Mouse (Mus musculus) intestine, embryonic 15.5 days (tissue): ENCODE results near the gene Nppa. TPM values are rescaled to one million over a fixed set of nuclear protein-coding genes. Genes with fewer than 3 reads are reported as not detected.
A peak's percentile ranks its signal among the peaks of the same experiment; 100 is the strongest.
"Not testable (repeated sequence)": the region's sequence is repeated elsewhere in the genome, so short reads cannot be mapped to it uniquely, and the experiment has no call there.

Experiments
- ATAC-seq: fragments of 200-750 bp; cut with Nextera tagmentation; 2 replicates; pipeline ENCODE4 v1.8.0; 2017; ENCODE audit warnings: moderate TSS enrichment, moderate library complexity
- H3K27ac ChIP-seq: fragments of 300-500 bp; sonication (generic); 2 replicates; pipeline ENCODE4 v1.5.1; 2015; ENCODE audit warnings: mild to moderate bottlenecking, inconsistent platforms
- H3K27me3 ChIP-seq: fragments of 300-500 bp; sonication (generic); replicated peaks from 2 replicates; pipeline ENCODE4 v1.6.1; 2015; ENCODE audit warnings: inconsistent platforms
- H3K36me3 ChIP-seq: fragments of 300-500 bp; sonication (generic); 2 replicates; pipeline ENCODE4 v1.6.1; 2015; ENCODE audit warnings: inconsistent platforms
- H3K4me1 ChIP-seq: fragments of 300-500 bp; sonication (generic); replicated peaks from 2 replicates; pipeline ENCODE4 v1.6.1; 2015; ENCODE audit warnings: inconsistent platforms
- H3K4me2 ChIP-seq: fragments of 300-500 bp; sonication (generic); replicated peaks from 2 replicates; pipeline ENCODE4 v1.6.1; 2015; ENCODE audit warnings: mild to moderate bottlenecking, inconsistent platforms
- H3K4me3 ChIP-seq: fragments of 300-500 bp; sonication (generic); replicated peaks from 2 replicates; pipeline ENCODE4 v1.5.1; 2015; ENCODE audit warnings: inconsistent platforms
- H3K9ac ChIP-seq: fragments of 300-500 bp; sonication (generic); 2 replicates; pipeline ENCODE4 v1.6.1; 2015; ENCODE audit warnings: inconsistent platforms
- H3K9me3 ChIP-seq: fragments of 300-500 bp; sonication (generic); 2 replicates; pipeline ENCODE4 v1.6.1; 2016; ENCODE audit warnings: inconsistent platforms
- WGBS: fragments of 180-500 bp; shearing (Covaris S2); methylation state at CpG from one replicate; pipeline ENCODE4 v1.1.7; 2015; 5-methylcytosine and 5-hydroxymethylcytosine counted together
- polyA plus RNA-seq: library from polyadenylated mRNA; unstranded; fragments of >200 nt; fragmentation: Nextera tagmentation; extraction: Ambion mirVana; gene quantifications from 2 replicates; pipeline ENCODE4 v1.2.1, GENCODE M21; 2015

Gene Nppa
- polyA plus RNA-seq, 1 experiment from 2014 or later = not detected

DNA sequence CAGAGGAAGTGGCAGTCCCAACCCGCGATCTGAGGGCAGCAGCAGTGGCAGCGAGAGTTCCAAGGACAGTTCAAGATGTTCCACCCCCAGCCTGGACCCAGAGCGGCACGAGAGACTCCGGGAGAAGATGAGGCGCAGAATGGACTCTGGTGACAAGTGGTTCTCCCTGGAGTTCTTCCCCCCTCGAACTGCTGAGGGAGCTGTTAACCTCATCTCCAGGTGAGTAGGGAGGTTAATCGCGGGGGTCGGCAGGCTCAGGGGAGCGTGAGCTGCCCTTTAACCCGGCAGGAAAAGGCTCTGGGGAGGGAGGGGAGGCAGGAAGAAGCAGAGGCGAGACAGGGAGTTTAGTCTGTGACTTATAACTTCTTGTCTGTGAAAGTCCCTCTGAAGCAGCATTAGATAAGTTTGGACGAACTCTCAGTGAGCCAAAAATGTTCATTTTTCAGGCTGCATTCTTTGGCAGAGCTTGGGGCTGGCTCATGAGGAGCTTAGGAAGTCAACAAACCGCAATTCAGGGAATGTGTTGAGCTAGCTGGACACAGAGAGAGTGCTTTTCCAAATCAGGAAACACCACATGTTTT lies 41.2 kb downstream of the Nppa start:
- Histone ChIP-seq H3K9ac (peak overlapping the region; percentile 47), H3K4me1 (peaks cover 35% of the 10 kb centered on the region), H3K27me3 (no peaks in the 10 kb centered on the region), H3K36me3 (peaks cover 11% of the 10 kb centered on the region; the same call in 1 of the 2 replicates), H3K4me3 (peak overlapping the region; percentile 47), H3K27ac (peak overlapping the region; percentile 80), H3K4me2 (peak overlapping the region; percentile 88), H3K9me3 (no peaks in the 10 kb centered on the region)
- no peak for ATAC-seq
- WGBS = 2% methylated on average over 16 of the region's 16 CpGs

DNA sequence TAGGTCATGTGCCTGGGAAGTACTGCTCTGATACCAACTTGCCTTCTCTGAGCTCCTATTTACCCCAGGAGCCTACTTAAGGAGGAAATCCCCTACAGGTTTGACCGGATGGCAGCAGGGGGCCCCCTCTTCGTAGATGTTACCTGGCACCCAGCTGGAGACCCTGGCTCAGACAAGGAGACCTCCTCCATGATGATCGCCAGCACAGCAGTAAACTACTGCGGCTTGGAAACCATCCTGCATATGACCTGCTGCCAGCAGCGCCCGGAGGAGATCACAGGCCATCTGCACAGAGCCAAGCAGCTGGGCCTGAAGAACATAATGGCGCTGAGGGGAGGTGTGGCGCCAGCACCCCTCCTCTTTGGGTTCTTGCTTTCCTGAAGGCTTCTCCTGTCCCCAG lies 42.8 kb downstream of the Nppa start:
- H3K4me1 ChIP-seq = peaks cover 29% of the 10 kb centered on the region
- H3K27ac ChIP-seq, ATAC-seq, H3K9ac ChIP-seq, H3K9me3 ChIP-seq, H3K27me3 ChIP-seq, H3K4me2 ChIP-seq, H3K4me3 ChIP-seq: not testable (repeated sequence)
- 91% methylated on average over 8 of the region's 8 CpGs for WGBS
- peaks cover 15% of the 10 kb centered on the region for H3K36me3 ChIP-seq

DNA sequence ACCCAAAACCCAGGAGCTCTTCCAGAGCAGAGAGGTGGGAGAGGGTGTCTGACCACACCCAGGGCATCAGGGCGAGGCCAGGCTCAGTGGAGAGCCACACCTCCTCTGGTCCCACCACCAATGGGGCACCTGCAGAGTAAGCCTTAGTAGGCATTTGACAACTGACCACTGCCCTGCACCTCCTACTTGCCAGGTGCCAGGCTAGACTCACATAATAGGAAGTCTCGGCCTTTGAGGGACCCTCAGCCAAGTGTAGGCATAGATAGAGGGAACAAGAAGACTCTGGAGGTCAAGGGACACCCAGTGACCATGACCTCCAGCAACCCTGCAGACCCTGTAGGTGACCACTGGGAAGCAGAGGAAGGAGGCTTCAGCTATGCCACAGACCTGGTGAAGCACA lies 43.6 kb downstream of the Nppa start:
- Histone ChIP-seq H3K4me2 (no peak overlapping the region), H3K36me3 (peaks cover 16% of the 10 kb centered on the region), H3K9ac (no peak overlapping the region), H3K4me3 (no peak overlapping the region), H3K9me3 (no peaks in the 10 kb centered on the region), H3K27me3 (no peaks in the 10 kb centered on the region), H3K27ac (no peak overlapping the region), H3K4me1 (peaks cover 29% of the 10 kb centered on the region)
- 94% methylated on average over 2 of the region's 2 CpGs for WGBS
- no peak for ATAC-seq

DNA sequence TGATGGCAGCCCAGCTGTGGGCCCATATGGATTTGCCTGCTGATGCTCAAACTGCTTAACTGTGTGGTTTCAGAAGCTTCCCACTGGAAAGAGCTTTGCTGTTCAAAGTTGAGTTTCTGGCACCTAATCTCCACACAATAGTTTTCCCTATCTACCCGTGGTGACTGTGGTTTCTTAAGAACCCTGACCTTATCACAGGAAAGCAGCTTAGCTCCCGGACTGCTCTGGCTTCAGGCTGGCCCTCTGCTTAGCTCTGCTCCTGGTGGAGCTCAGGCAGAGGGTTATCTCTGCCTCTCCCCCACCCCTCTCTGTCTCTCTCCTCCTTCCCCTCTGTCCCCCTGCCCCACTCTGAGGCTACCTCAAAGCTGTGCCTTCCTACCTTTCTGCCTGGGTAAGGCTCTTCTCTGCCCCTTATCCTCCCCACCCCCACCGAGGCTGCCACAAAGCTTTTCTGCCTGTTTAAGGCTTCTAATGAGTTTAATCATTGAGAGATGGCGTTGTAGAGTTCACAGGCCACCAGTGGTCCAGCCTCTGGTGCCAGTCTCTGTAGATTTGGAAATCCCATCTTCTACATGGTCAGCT lies 46.0 kb downstream of the Nppa start:
- Histone ChIP-seq H3K9me3 (no peaks in the 10 kb centered on the region), H3K27me3 (no peaks in the 10 kb centered on the region), H3K4me3 (no peak overlapping the region), H3K4me2 (no peak overlapping the region), H3K27ac (no peak overlapping the region), H3K36me3 (peaks cover 28% of the 10 kb centered on the region), H3K4me1 (peaks cover 23% of the 10 kb centered on the region), H3K9ac (no peak overlapping the region)
- no peak for ATAC-seq
- WGBS = 45% methylated on average over 4 of the region's 4 CpGs

DNA sequence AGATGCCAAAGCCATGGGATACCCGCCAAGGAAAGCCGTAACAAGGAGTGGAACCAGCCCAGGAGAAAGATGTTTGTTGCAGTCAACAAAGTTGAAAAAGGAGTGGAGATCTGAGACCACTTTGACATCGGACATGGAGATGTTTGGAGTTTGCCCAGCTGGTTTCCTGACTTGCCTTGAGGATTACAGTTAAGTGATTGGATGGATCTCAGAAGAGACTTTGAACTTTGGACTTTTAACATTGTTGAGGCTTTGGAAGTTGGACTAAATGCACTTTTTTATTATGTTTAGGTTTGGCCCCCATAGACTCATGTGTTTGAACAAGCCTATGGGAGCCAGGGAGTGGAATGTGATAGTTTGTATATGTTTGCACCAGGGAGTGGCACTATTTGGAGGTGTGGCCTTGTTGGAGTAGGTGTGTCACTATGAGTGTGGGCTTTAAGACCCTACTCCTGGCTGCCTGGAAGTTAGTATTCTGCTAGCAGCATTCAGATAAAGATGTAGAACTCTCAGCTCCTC lies 49.9 kb downstream of the Nppa start:
- H3K4me2 ChIP-seq, H3K9me3 ChIP-seq, H3K4me3 ChIP-seq, H3K4me1 ChIP-seq, H3K27ac ChIP-seq, H3K27me3 ChIP-seq, H3K9ac ChIP-seq: not testable (repeated sequence)
- WGBS = 88% methylated on average over 3 of the region's 3 CpGs
- H3K36me3 ChIP-seq = peaks cover 47% of the 10 kb centered on the region
- ATAC-seq = peak; percentile 72

DNA sequence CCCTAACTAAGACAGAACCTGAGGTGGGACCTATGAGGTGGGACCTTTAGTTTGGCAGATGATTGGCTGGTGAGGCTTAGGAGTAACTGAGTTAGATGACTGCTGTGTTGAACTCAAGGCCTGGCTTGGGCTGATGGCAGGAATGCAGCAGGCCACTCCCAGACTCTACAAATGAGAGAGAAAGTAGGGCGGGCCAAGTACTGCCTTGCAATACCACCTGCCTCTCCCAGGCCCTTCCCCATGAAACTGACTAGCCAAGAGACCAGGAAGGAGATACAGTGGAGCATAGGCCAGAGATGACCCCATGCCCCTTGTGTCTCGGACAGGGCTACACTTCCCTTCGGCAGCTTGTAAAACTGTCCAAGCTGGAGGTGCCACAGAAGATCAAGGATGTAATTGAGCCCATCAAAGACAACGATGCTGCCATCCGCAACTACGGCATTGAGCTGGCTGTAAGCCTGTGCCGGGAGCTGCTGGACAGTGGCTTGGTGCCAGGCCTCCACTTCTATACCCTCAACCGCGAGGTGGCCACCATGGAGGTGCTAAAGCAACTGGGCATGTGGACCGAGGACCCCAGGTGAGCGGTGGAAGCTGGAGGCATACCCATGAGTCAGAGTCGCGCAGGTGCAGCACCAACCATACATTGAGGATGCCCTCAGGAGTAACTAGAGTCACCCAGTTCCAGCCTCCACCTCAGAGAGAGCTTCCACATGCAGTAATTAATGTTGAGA lies 50.7 kb downstream of the Nppa start:
- Histone ChIP-seq H3K9ac (no peak overlapping the region), H3K27ac (no peak overlapping the region), H3K27me3 (no peaks in the 10 kb centered on the region), H3K4me3 (no peak overlapping the region), H3K9me3 (no peaks in the 10 kb centered on the region), H3K4me2 (no peak overlapping the region), H3K36me3 (peaks cover 50% of the 10 kb centered on the region), H3K4me1 (0 out of 2 replicates have a peak, but pooled peaks cover 8% of the 10 kb centered on the region)
- 93% methylated on average over 13 of the region's 13 CpGs for WGBS
- ATAC-seq = peak; percentile 51

Other genes starting within 250 kb of the Nppa start
- gene Zfp984, start 190.9 kb upstream of the Nppa start, polyA plus RNA-seq = 10.8 and 11.9 TPM in 2 replicates
- 4.6 and 4.7 TPM in 2 replicates for gene Zfp933, start 152.4 kb upstream of the Nppa start, polyA plus RNA-seq
- 33.1 and 35.6 TPM in 2 replicates for gene Miip, start 131.9 kb upstream of the Nppa start, polyA plus RNA-seq
- 9.6 and 9.8 TPM in 2 replicates for gene Fv1, start 131.7 kb upstream of the Nppa start, polyA plus RNA-seq
- gene Mfn2, start 96.0 kb upstream of the Nppa start, polyA plus RNA-seq = 42.4 and 42.5 TPM in 2 replicates
- gene Plod1, start 64.0 kb upstream of the Nppa start, polyA plus RNA-seq = 38.0 and 38.8 TPM in 2 replicates
- gene 2510039O18Rik, start 59.8 kb upstream of the Nppa start, polyA plus RNA-seq = 17.5 and 18.4 TPM in 2 replicates
- gene Nppb, start 14.9 kb upstream of the Nppa start, polyA plus RNA-seq = not detected in 2 replicates
- gene Clcn6, start 38.1 kb downstream of the Nppa start, polyA plus RNA-seq = 4.7 and 4.9 TPM in 2 replicates
- 18.4 TPM in 2 replicates for gene Mthfr, start 38.4 kb downstream of the Nppa start, polyA plus RNA-seq
- 15.1 and 16.7 TPM in 2 replicates for gene Agtrap, start 87.3 kb downstream of the Nppa start, polyA plus RNA-seq
- 32.9 and 33.9 TPM in 2 replicates for gene Mad2l2, start 129.7 kb downstream of the Nppa start, polyA plus RNA-seq
- gene Draxin, start 130.0 kb downstream of the Nppa start, polyA plus RNA-seq = 0.15 and 0.24 TPM in 2 replicates
- 16.0 and 17.9 TPM in 2 replicates for gene Fbxo6, start 151.4 kb downstream of the Nppa start, polyA plus RNA-seq
- gene Fbxo44, start 159.8 kb downstream of the Nppa start, polyA plus RNA-seq = 6.8 and 7.2 TPM in 2 replicates
- 0.51 and 0.58 TPM in 2 replicates for gene Fbxo2, start 159.9 kb downstream of the Nppa start, polyA plus RNA-seq